Mouse (Mus musculus): Measurements from ENCODE around the gene Tomm40. TPM values are rescaled to one million over a fixed set of nuclear protein-coding genes. Genes with fewer than 3 reads are reported as not detected.

Tomm40 gene
- polyA plus RNA-seq, 1 experiment from 2014 or later = 126 TPM

DNA sequence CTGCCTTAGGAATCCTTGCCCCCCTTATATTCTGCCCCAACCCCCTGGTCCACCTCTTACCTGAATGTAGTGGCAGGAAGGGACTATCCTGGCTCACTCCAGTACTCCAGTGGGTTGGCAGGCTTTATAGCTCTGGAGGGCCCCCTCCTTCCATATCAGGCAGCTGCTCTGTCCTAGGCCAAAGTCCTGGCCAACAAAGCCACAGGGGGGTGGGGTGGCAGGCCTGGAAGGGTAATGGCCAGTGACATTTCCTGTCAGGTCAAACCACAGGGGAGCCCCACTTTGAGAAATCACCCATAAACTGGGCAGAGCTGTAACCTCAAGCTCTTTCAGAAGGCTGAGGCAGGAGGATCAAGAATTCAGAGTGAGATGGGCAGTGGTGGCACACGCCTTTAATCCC is 38.6 kb downstream of the Tomm40 start:
- Histone ChIP-seq H3K9me3 (no peaks in the 10 kb centered on the region), H3K27me3 (no peaks in the 10 kb centered on the region), H3K4me2 (replicated peaks) (no peak overlapping the region), H3K36me3 (no peaks in the 10 kb centered on the region), H3K4me3 (no peak overlapping the region), H3K9ac (no peak overlapping the region), H3K4me1 (no peaks in the 10 kb centered on the region), H3K27ac (no peak overlapping the region)
- no peak for ATAC-seq (ENCODE audit: low FRiP score, low read depth)
- whole genome bisulfite sequencing = 65% methylated on average over 1 of the region's 1 CpGs

DNA sequence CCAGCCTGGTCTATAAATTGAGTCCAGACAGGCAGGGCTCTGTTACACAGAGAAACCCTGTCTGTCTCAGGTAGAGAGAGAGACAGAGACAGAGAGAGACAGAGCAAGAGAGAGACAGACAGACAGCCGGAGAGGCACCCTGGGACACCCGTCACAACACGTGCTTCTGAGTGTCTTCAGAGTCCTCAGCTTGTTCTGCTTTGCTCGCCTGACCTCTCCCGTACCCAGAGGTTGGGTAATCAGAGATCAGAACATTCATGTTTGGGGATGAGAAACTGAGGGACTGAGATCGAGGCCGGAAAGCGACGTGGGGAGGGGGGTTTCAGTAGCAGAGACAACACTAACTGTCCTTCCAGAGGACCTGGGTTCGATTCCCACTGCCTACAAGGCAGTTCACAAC is 39.4 kb downstream of the Tomm40 start:
- Histone ChIP-seq H3K9me3 (no peaks in the 10 kb centered on the region), H3K27ac (no peak overlapping the region), H3K9ac (no peak overlapping the region), H3K36me3 (no peaks in the 10 kb centered on the region), H3K4me3 (no peak overlapping the region), H3K27me3 (no peaks in the 10 kb centered on the region), H3K4me2 (replicated peaks) (no peak overlapping the region), H3K4me1 (no peaks in the 10 kb centered on the region)
- 85% methylated on average over 10 of the region's 10 CpGs for WGBS
- ATAC-seq (ENCODE audit: low FRiP score, low read depth) = no peak

- no peak overlapping the region for H3K4me2 ChIP-seq (replicated peaks)
- no peak overlapping the region for H3K9ac ChIP-seq
- 65% methylated on average over 14 of the region's 14 CpGs for WGBS
- no peak overlapping the region for H3K27ac ChIP-seq
- H3K9me3 ChIP-seq = no peaks in the 10 kb centered on the region
- no peak for ATAC-seq (ENCODE audit: low FRiP score, low read depth)
- no peaks in the 10 kb centered on the region for H3K27me3 ChIP-seq
- no peaks in the 10 kb centered on the region for H3K36me3 ChIP-seq
- peaks cover 5% of the 10 kb centered on the region for H3K4me1 ChIP-seq
- no peak overlapping the region for H3K4me3 ChIP-seq
Observed at GRCm38 (mm10) chr7:19673083-19673699, 42.0 kb downstream of the Tomm40 start.

DNA sequence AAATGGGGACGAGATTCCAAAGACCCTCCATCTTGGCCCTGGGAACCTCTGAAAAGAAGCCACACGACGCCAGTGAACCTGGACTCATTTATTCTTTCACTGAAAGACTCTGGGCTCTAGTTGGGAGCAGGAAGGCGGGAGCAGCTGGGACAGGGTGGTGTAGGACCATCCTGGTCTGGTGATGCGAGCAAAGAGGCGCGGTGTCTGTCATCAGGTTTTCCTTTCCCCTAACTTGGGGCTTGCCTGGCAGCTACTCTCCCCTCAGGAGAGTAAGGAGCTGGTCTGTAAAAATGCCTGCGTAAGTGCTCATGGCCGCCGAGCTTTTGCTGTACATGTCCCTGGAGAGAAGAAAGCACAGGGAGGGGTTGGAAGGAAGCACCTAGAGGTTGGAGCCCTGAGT is 43.7 kb downstream of the Tomm40 start:
- Histone ChIP-seq H3K9ac (no peak overlapping the region), H3K9me3 (no peaks in the 10 kb centered on the region), H3K36me3 (no peaks in the 10 kb centered on the region), H3K4me2 (replicated peaks) (no peak overlapping the region), H3K27ac (no peak overlapping the region), H3K4me1 (peaks cover 5% of the 10 kb centered on the region), H3K27me3 (no peaks in the 10 kb centered on the region), H3K4me3 (no peak overlapping the region)
- 63% methylated on average over 10 of the region's 10 CpGs for WGBS
- ATAC-seq (ENCODE audit: low FRiP score, low read depth) = no peak

GRCm38 (mm10) chr7:19668947-19669721 is 46.1 kb downstream of the Tomm40 start:
- peak overlapping the region; percentile 46 for H3K4me2 ChIP-seq (replicated peaks)
- H3K27ac ChIP-seq = peak overlapping the region; percentile 52; the same call in 1 of the 2 replicates
- H3K4me3 ChIP-seq = 0 out of 2 replicates have a peak overlapping the region, but pooled peaks have one; percentile 10
- ATAC-seq (ENCODE audit: low FRiP score, low read depth) = peak; percentile 72
- H3K4me1 ChIP-seq = peaks cover 10% of the 10 kb centered on the region
- no peaks in the 10 kb centered on the region for H3K27me3 ChIP-seq
- no peaks in the 10 kb centered on the region for H3K36me3 ChIP-seq
- no peaks in the 10 kb centered on the region for H3K9me3 ChIP-seq
- peak overlapping the region; percentile 14; the same call in 1 of the 2 replicates for H3K9ac ChIP-seq
- 4% methylated on average over 10 of the region's 10 CpGs for WGBS

DNA sequence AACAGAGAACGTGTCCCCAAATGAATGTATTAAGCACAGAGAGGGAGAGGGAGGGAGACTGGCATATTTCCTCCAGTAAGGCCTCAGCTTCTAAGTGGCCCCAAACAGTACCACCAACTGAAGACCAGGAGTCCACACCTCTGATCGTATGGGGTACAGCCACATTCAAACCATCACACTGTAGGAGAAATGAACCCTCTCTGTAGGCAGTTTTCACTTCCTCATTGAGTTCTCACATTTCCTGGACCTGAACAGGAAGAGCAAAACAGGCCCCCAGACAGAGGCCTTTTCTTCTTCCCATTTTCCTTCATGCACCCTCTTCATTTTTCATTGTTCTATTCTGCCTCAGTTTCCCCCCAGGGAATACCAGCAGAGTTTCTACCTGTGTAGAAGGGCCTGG is 47.8 kb downstream of the Tomm40 start:
- Histone ChIP-seq H3K4me1 (peaks cover 24% of the 10 kb centered on the region), H3K9ac (no peak overlapping the region), H3K9me3 (no peaks in the 10 kb centered on the region), H3K27me3 (no peaks in the 10 kb centered on the region), H3K36me3 (peaks cover 2% of the 10 kb centered on the region), H3K4me3 (no peak overlapping the region), H3K27ac (no peak overlapping the region), H3K4me2 (replicated peaks) (no peak overlapping the region)
- ATAC-seq (ENCODE audit: low FRiP score, low read depth) = no peak
- 86% methylated on average over 2 of the region's 2 CpGs for WGBS

- H3K27ac ChIP-seq = no peak overlapping the region
- H3K27me3 ChIP-seq = no peaks in the 10 kb centered on the region
- no peak overlapping the region for H3K9ac ChIP-seq
- H3K4me3 ChIP-seq = no peak overlapping the region
- H3K9me3 ChIP-seq = no peaks in the 10 kb centered on the region
- no peak for ATAC-seq (ENCODE audit: low FRiP score, low read depth)
- H3K4me2 ChIP-seq (replicated peaks) = no peak overlapping the region
- H3K4me1 ChIP-seq = peaks cover 24% of the 10 kb centered on the region
- WGBS = 67% methylated on average over 3 of the region's 3 CpGs
- peaks cover 9% of the 10 kb centered on the region for H3K36me3 ChIP-seq
Observed at GRCm38 (mm10) chr7:19666750-19667149, 48.5 kb downstream of the Tomm40 start.

DNA sequence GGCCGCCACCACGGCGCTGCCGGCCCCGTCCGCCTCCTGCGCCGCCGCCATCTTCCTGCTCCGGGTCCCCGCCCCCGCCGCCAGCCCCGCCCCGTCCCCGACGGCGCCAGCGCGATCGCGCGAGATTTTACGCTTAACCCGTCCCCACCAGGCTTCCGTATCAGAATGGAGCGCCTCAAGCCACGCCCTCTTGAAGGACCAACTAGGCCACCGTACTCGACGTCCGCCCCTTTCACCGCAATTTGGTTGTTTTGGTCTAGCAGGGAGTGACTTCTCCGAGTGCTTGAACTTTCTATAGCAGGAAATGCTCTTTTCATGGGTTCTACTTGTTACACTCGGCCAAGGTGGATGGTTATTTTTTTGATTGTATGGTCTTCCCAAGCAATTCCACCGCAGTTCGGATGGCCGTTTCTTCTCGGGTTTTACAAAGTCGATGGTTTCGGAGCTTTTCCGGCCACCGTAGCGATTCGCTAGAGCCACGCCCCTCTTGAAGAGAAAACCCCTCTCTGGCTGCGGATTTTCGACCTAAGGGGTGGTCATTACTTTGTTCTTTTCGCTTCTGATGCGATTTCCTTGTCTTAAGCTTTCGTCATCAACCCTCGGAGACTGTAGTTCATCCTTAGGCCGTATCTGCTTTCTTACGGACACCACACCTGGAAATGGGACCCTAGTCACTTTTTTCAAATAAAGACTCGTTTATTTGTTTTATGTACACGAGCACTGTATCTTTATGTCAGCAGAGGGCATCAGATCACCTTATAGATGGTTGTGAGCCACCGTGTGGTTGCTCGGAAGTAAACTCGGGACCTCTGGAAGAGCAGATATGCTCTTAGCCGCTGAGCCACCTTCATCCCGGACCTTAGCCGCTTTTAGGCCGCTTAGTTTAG is 50.0 kb downstream of the Tomm40 start, which contains the start of gene Clptm1:
Gene Clptm1 (minus strand): TSS at position 79 of the 887 bp plus-strand sequence.
- Histone ChIP-seq H3K36me3 (peaks cover 19% of the 10 kb centered on the region), H3K4me2 (replicated peaks) (peak within 1 kb of the TSS; percentile 93), H3K27ac (peak within 1 kb of the TSS; percentile 94), H3K9me3 (no peaks in the 10 kb centered on the region), H3K4me3 (peak within 1 kb of the TSS; percentile 100), H3K9ac (peak within 1 kb of the TSS; percentile 100), H3K27me3 (no peaks in the 10 kb centered on the region), H3K4me1 (peaks cover 24% of the 10 kb centered on the region)
- ATAC-seq (ENCODE audit: low FRiP score, low read depth) = peak; percentile 88
- under 1% methylated on average over 62 of the region's 63 CpGs for WGBS

GRCm38 (mm10) chr7:19664455-19664954 is 50.7 kb downstream of the Tomm40 start:
- H3K9me3 ChIP-seq = no peaks in the 10 kb centered on the region
- peaks cover 19% of the 10 kb centered on the region for H3K36me3 ChIP-seq
- peak overlapping the region; percentile 93 for H3K4me2 ChIP-seq (replicated peaks)
- H3K27me3 ChIP-seq = no peaks in the 10 kb centered on the region
- WGBS = under 1% methylated on average over 37 of the region's 37 CpGs
- H3K9ac ChIP-seq = peak overlapping the region; percentile 100
- peak; percentile 38 for ATAC-seq (ENCODE audit: low FRiP score, low read depth)
- peak overlapping the region; percentile 58; the same call in 1 of the 2 replicates for H3K27ac ChIP-seq
- H3K4me1 ChIP-seq = peaks cover 24% of the 10 kb centered on the region
- peak overlapping the region; percentile 100 for H3K4me3 ChIP-seq

GRCm38 (mm10) chr7:19663940-19664339 is 51.3 kb downstream of the Tomm40 start:
- no peak for ATAC-seq (ENCODE audit: low FRiP score, low read depth)
- Histone ChIP-seq H3K27ac (no peak overlapping the region), H3K9me3 (no peaks in the 10 kb centered on the region), H3K4me2 (replicated peaks) (peak overlapping the region; percentile 93), H3K36me3 (peaks cover 19% of the 10 kb centered on the region), H3K4me1 (peaks cover 20% of the 10 kb centered on the region), H3K9ac (peak overlapping the region; percentile 100), H3K27me3 (no peaks in the 10 kb centered on the region), H3K4me3 (peak overlapping the region; percentile 100)
- 15% methylated on average over 8 of the region's 8 CpGs for WGBS

DNA sequence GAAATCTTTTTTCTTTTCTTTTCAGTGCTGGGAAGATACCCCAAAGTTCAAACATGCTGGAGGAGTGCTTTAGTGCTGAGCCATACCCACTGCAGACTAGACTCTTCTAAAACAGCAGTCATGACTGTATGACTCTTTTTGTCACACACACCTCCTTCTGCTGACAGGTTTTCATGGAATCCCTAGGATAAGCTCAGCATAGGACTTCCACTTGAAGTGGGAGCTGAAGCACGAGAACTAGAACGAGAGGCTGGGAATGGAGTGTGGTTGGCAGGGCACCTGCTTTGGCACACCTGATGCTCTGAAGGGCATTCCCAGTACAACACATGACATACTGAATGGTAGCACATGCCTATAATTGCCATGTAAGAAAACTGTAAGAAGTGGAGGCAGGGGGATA is 62.6 kb downstream of the Tomm40 start:
- Histone ChIP-seq H3K27ac (no peak overlapping the region), H3K4me3 (no peak overlapping the region), H3K4me1 (no peaks in the 10 kb centered on the region), H3K4me2 (replicated peaks) (no peak overlapping the region), H3K27me3 (no peaks in the 10 kb centered on the region), H3K9me3 (no peaks in the 10 kb centered on the region), H3K36me3 (peaks cover 79% of the 10 kb centered on the region), H3K9ac (no peak overlapping the region)
- ATAC-seq (ENCODE audit: low FRiP score, low read depth) = no peak
- 93% methylated on average over 2 of the region's 2 CpGs for WGBS
